Mouse (Mus musculus): ENCODE measurements around the gene Mpig6b. TPM values are rescaled to one million over a fixed set of nuclear protein-coding genes. Genes with fewer than 3 reads are reported as not detected.
"Not testable (repeated sequence)": the region's sequence is repeated elsewhere in the genome, so short reads cannot be mapped to it uniquely, and the experiment has no call there.

The Mpig6b gene
- polyA plus RNA-seq, 1 experiment = 0.48 TPM

GRCm38 (mm10) chr17:35034896-35035295, 31.1 kb downstream of the Mpig6b start:
- DNase-seq (ENCODE audit: low spot score) = no peak

GRCm38 (mm10) chr17:35033703-35034102, 32.3 kb downstream of the Mpig6b start:
- DNase-seq (ENCODE audit: low spot score) = not testable (repeated sequence)

- no peak for DNase-seq (ENCODE audit: low spot score)
These were observed 33.6 kb downstream of the Mpig6b start for GRCm38 (mm10) chr17:35032323-35032870.

GRCm38 (mm10) chr17:35031880-35032279, 34.1 kb downstream of the Mpig6b start:
- DNase-seq (ENCODE audit: low spot score) = no peak

GRCm38 (mm10) chr17:35031272-35031671, 34.7 kb downstream of the Mpig6b start:
- no peak for DNase-seq (ENCODE audit: low spot score)

GRCm38 (mm10) chr17:35029691-35030532, 36.1 kb downstream of the Mpig6b start:
- DNase-seq (ENCODE audit: low spot score) = no peak

- DNase-seq (ENCODE audit: low spot score) = no peak
These were observed 37.7 kb downstream of the Mpig6b start for GRCm38 (mm10) chr17:35028315-35028714.

- DNase-seq (ENCODE audit: low spot score) = no peak
These were observed 38.5 kb downstream of the Mpig6b start, which contains the start of gene Sapcd1 for GRCm38 (mm10) chr17:35027277-35028068. Gene Sapcd1, minus strand, starts transcription at chr17:35028016.

- no peak for DNase-seq (ENCODE audit: low spot score)
These were observed 39.8 kb downstream of the Mpig6b start for GRCm38 (mm10) chr17:35026206-35026605.

GRCm38 (mm10) chr17:35024691-35025488, 41.1 kb downstream of the Mpig6b start:
- no peak for DNase-seq (ENCODE audit: low spot score)

- no peak for DNase-seq (ENCODE audit: low spot score)
These were observed 41.7 kb downstream of the Mpig6b start for GRCm38 (mm10) chr17:35024261-35024660.

- DNase-seq (ENCODE audit: low spot score) = no peak
These were observed 42.2 kb downstream of the Mpig6b start for GRCm38 (mm10) chr17:35023756-35024155.

- no peak for DNase-seq (ENCODE audit: low spot score)
These were observed 42.8 kb downstream of the Mpig6b start for GRCm38 (mm10) chr17:35023221-35023620.

GRCm38 (mm10) chr17:35022541-35023060, 43.4 kb downstream of the Mpig6b start:
- DNase-seq (ENCODE audit: low spot score) = no peak

- DNase-seq (ENCODE audit: low spot score) = no peak
These were observed 44.0 kb downstream of the Mpig6b start for GRCm38 (mm10) chr17:35021842-35022477.

- DNase-seq (ENCODE audit: low spot score) = peak; percentile 86
These were observed 44.7 kb downstream of the Mpig6b start for GRCm38 (mm10) chr17:35021163-35021808.

GRCm38 (mm10) chr17:35020551-35020950, 45.4 kb downstream of the Mpig6b start:
- no peak for DNase-seq (ENCODE audit: low spot score)

GRCm38 (mm10) chr17:35019894-35020293, 46.1 kb downstream of the Mpig6b start:
- no peak for DNase-seq (ENCODE audit: low spot score)

- no peak for DNase-seq (ENCODE audit: low spot score)
These were observed 47.8 kb downstream of the Mpig6b start for GRCm38 (mm10) chr17:35018171-35018570.

- no peak for DNase-seq (ENCODE audit: low spot score)
These were observed 48.3 kb downstream of the Mpig6b start for GRCm38 (mm10) chr17:35017706-35018030.
